Mouse (Mus musculus) liver, postnatal 0 days (tissue): ENCODE measurements around the gene Gucd1. TPM values are rescaled to one million over a fixed set of nuclear protein-coding genes. Genes with fewer than 3 reads are reported as not detected.
"Not testable (repeated sequence)": the region's sequence is repeated elsewhere in the genome, so short reads cannot be mapped to it uniquely, and the experiment has no call there.

Experiments
- ATAC-seq: fragments of 200-750 bp; cut with Nextera tagmentation; 2 replicates; pipeline ENCODE4 v1.8.0; 2017; ENCODE audit warnings: mild to moderate bottlenecking, moderate library complexity
- DNase-seq: peaks from one replicate; pipeline ENCODE4 v3.0.0-alpha.2; 2016
- H3K27ac ChIP-seq: fragments of 300-500 bp; sonication (generic); 2 replicates; pipeline ENCODE4 v1.5.1; 2014; ENCODE audit warnings: antibody characterized with exemption, moderate library complexity, mild to moderate bottlenecking, low read depth
- H3K27me3 ChIP-seq: fragments of 300-500 bp; sonication (generic); 2 replicates; pipeline ENCODE4 v1.6.1; 2014; ENCODE audit warnings: low read length, control low read depth, mixed read lengths; ENCODE audit not compliant: insufficient read depth
- H3K36me3 ChIP-seq: fragments of 300-500 bp; sonication (generic); replicated peaks from 2 replicates; pipeline ENCODE4 v1.6.1; 2014; ENCODE audit warnings: mild to moderate bottlenecking, control low read depth, low read length, moderate library complexity, mixed read lengths; ENCODE audit not compliant: insufficient read depth
- H3K4me1 ChIP-seq: fragments of 300-500 bp; sonication (generic); 2 replicates; pipeline ENCODE4 v1.6.1; 2014; ENCODE audit warnings: antibody characterized with exemption, mild to moderate bottlenecking, control low read depth; ENCODE audit not compliant: insufficient read depth
- H3K4me2 ChIP-seq: fragments of 300-500 bp; sonication (generic); 2 replicates; pipeline ENCODE4 v1.6.1; 2014; ENCODE audit warnings: low read depth, mild to moderate bottlenecking, low read length, moderate library complexity, mixed read lengths
- H3K4me3 ChIP-seq: fragments of 300-500 bp; sonication (generic); 2 replicates; pipeline ENCODE4 v1.5.1; 2014; ENCODE audit warnings: low read depth, low read length
- H3K9ac ChIP-seq: fragments of 300-500 bp; sonication (generic); replicated peaks from 2 replicates; pipeline ENCODE4 v1.6.1; 2014; ENCODE audit warnings: mild to moderate bottlenecking, moderate library complexity
- H3K9me3 ChIP-seq: fragments of 300-500 bp; sonication (generic); 2 replicates; pipeline ENCODE4 v1.6.1; 2016; ENCODE audit warnings: mild to moderate bottlenecking, control low read depth, low read length, mixed read lengths
- CTCF ChIP-seq: sonication (generic); IDR thresholded peaks from 2 replicates; pipeline ENCODE4 v1.5.1; 2016; ENCODE audit warnings: antibody characterized with exemption, low read depth
- EP300 ChIP-seq: IDR thresholded peaks from 2 replicates; pipeline ENCODE4 v1.6.1; 2016; ENCODE audit warnings: antibody characterized with exemption, low read depth, mild to moderate bottlenecking
- WGBS: fragments of 180-500 bp; shearing (Covaris S2); extraction: QIAGEN DNeasy Blood & Tissue Kit; methylation state at CpG from one replicate; pipeline ENCODE4 v1.1.7; 2014; ENCODE audit not compliant: insufficient replicate concordance; 5-methylcytosine and 5-hydroxymethylcytosine counted together
- polyA plus RNA-seq: library from polyadenylated mRNA; unstranded; fragments of >200 nt; fragmentation: Nextera tagmentation; extraction: Ambion mirVana; gene quantifications from 2 replicates; pipeline ENCODE4 v1.2.1, GENCODE M21; 2015

The Gucd1 gene
- polyA plus RNA-seq, 1 experiment from 2014 or later, result 45.6 TPM

DNA sequence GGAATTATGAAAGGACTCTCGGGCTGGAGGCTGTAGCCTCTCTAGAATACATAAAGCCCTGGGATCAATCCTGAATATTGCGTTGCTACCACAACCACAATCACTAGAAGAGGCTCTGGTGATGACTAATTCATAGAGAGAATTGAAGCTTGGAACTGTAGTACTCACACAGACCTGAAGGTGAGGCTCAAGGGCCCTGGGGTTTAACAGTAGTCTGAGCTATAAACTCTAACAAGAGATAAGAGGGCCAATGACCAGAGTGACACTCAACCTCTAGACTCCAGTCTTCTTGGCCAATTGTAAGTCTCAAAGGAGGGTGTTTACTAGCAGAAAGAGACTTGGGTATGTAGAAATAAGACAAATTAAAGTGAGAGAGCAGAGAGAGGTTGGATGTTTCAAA, 127.6 kb downstream of the Gucd1 start:
- H3K4me3 ChIP-seq, result no peak overlapping the region
- 83% methylated on average over 2 of the region's 2 CpGs for WGBS
- H3K27me3 ChIP-seq, result no peaks in the 10 kb centered on the region
- ATAC-seq (no peak), DNase-seq (no peak)
- H3K4me2 ChIP-seq, result no peak overlapping the region
- H3K9ac ChIP-seq, result no peak overlapping the region
- peak; percentile 38; the same call in 1 of the 2 replicates for TF ChIP-seq CTCF
- TF ChIP-seq EP300, result no peak
- no peak overlapping the region for H3K27ac ChIP-seq
- no peaks in the 10 kb centered on the region for H3K36me3 ChIP-seq
- H3K9me3 ChIP-seq, result no peaks in the 10 kb centered on the region
- no peaks in the 10 kb centered on the region for H3K4me1 ChIP-seq

DNA sequence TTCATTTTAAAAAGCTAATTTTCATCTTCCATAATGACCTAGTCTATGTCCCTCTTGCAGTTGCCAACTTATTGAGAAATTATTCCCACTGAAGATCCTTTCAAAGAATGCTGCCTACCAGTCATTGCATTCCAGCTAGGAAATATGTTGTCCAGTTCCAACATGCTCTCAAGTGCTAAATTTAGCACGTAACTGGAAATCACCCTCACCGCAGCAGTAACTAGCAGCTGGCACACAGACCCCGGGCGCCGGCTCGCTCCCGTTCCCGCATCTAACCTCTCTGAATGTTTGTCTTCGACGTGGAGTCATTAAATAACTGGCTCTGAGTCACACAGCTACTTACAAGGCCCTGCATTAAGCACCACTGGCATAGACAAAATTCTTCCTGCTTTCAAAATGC, 139.1 kb downstream of the Gucd1 start:
- no peak for ATAC-seq

DNA sequence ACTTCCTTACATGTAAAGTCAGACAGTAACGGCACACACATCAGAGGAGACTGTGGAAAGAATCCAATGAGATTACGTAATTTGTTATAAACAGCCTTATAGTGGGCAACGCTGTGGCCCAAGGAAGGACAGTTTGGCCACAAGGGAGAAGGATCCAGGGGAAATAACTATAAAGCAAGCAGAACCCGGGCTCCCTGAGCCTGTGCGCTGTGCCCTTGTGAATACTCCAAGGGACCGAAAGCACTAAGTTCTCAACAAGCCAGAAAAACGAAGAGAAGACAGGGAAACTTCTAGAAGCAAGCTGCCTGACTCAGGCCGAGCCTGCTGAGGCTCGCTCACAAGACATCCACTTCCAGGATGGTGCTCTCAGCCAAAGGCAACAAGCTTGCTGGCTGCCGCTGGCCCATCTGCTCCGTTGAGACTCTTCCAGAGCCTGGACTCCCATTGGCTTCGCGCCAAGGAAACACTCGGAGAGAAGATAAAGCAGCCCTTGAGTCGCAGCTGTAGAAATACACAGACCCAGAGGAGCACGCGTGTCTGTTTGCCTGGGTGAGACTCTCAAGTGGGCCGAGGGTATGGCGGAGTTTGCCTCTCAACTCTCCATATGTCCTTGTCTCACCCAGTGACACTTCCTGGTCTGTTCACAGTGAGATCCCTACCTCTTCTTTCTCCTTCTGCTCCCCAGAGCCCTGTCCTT, 144.0 kb downstream of the Gucd1 start:
- not testable (repeated sequence) for H3K27me3 ChIP-seq, ATAC-seq, H3K27ac ChIP-seq, H3K36me3 ChIP-seq, H3K9ac ChIP-seq, H3K4me1 ChIP-seq, H3K9me3 ChIP-seq, H3K4me3 ChIP-seq, DNase-seq, H3K4me2 ChIP-seq
- WGBS, result 72% methylated on average over 12 of the region's 19 CpGs

More for the DNA sequence above, 139.1 kb downstream of the Gucd1 start:
- Histone ChIP-seq H3K36me3 (no peaks in the 10 kb centered on the region), H3K27ac (no peak overlapping the region), H3K9me3 (no peaks in the 10 kb centered on the region), H3K4me3 (no peak overlapping the region), H3K27me3 (no peaks in the 10 kb centered on the region), H3K9ac (no peak overlapping the region), H3K4me2 (no peak overlapping the region), H3K4me1 (no peaks in the 10 kb centered on the region)
- DNase-seq, result no peak
- 87% methylated on average over 10 of the region's 10 CpGs for WGBS
- no peak for TF ChIP-seq CTCF
- TF ChIP-seq EP300, result no peak

DNA sequence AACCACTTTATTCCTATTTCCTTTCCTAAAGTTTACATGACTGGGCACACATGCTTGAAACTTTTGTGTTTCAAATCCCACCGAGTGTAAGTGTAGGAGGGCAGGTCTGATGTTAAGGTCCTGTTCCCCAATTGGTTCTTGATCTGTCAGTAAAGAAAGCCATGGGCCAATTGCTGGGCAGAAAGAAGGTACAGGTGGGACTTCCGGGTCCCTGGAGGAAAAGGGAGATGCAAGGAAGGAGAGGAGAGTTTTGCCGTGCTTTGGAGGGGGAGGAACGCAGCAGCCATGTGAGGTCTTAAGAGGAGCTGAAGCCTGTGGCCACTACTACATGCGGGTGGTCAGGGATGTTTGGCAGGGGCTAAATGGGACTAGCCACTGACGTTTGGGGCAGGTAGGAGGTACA, 152.5 kb downstream of the Gucd1 start:
- H3K4me3 ChIP-seq, result 0 out of 2 replicates have a peak overlapping the region, but pooled peaks have one; percentile 15
- no peaks in the 10 kb centered on the region for H3K27me3 ChIP-seq
- H3K9me3 ChIP-seq, result no peaks in the 10 kb centered on the region
- ATAC-seq, result no peak
- no peak for TF ChIP-seq EP300
- no peak for TF ChIP-seq CTCF
- DNase-seq, result no peak
- H3K9ac ChIP-seq, result no peak overlapping the region
- no peaks in the 10 kb centered on the region for H3K36me3 ChIP-seq
- peak overlapping the region; percentile 44 for H3K4me2 ChIP-seq
- 42% methylated on average over 6 of the region's 6 CpGs for WGBS
- no peaks in the 10 kb centered on the region for H3K4me1 ChIP-seq
- no peak overlapping the region for H3K27ac ChIP-seq

DNA sequence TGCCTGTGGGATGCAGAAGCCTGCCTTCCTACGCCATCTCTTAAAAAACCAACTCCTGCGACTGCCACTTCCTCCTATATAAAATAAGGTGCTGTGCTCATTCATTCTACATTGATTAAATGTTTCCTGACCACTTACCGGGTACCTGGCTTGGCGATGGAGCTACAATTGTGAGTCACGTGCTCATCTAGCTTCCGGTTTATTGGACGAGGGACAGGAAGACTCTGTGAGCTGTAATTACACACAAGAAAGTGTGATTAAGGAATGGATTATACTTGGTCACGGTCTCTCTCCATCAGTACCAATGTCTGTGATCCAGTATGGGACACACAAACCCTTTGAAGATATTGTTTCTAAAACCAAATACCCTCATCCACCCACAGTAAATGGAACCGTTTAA, 153.0 kb downstream of the Gucd1 start:
- Histone ChIP-seq H3K9ac (no peak overlapping the region), H3K27ac (no peak overlapping the region), H3K4me1 (no peaks in the 10 kb centered on the region), H3K27me3 (no peaks in the 10 kb centered on the region), H3K36me3 (no peaks in the 10 kb centered on the region), H3K9me3 (no peaks in the 10 kb centered on the region), H3K4me3 (no peak overlapping the region), H3K4me2 (peak overlapping the region; percentile 44; the same call in 1 of the 2 replicates)
- 62% methylated on average over 9 of the region's 9 CpGs for WGBS
- ATAC-seq (no peak), DNase-seq (no peak)
- no peak for TF ChIP-seq EP300

DNA sequence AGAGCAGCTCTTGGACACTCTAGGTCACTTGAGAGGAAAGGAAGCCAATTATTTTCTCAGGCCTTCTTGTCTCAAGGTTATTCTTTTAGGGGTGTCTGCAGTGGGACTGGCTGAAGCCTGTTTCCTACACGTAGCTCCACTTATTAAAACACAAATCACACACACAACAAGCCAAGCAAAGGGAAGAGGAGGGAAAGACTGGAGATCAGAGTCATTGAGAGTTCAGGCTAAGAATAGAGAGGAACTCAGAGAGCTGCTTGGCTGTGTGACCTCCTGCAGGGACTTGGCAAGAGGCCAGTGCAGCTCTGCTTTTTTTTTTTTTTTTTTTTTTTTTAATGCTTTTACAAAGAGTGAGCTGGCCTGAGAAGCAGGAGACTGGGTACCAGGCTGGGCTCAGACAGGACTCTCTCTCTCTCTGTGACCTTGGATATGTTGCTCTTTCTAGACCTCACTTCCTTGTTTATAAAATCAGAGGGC, 153.5 kb downstream of the Gucd1 start:
- 29% methylated on average over 1 of the region's 1 CpGs for WGBS
- 0 out of 2 replicates have a peak overlapping the region, but pooled peaks have one; percentile 22 for H3K27ac ChIP-seq
- 0 out of 2 replicates have a peak, but pooled peaks have one; percentile 36 for TF ChIP-seq EP300
- not testable (repeated sequence) for H3K36me3 ChIP-seq, H3K9me3 ChIP-seq, H3K4me3 ChIP-seq, H3K4me1 ChIP-seq, H3K27me3 ChIP-seq, H3K9ac ChIP-seq, H3K4me2 ChIP-seq
- DNase-seq (peak; percentile 20), ATAC-seq (peak; percentile 57)
